Mouse (Mus musculus) B cell, adult 2 months (primary cell): Measurements from ENCODE around the gene Ncdn.

Source experiments
- DNase-seq, 2 experiments: peaks; one replicate each; pipeline ENCODE4 v3.0.0; 2022

Gene Ncdn

GRCm38 (mm10) chr4:126753268-126754230 lies at the start of gene Ncdn, which contains the start of gene AU040320:
Ncdn (minus strand) TSS chr4:126753438.
AU040320 (plus strand) TSS chr4:126753544.
- DNase-seq: peak; percentile 95 to 96

DNA sequence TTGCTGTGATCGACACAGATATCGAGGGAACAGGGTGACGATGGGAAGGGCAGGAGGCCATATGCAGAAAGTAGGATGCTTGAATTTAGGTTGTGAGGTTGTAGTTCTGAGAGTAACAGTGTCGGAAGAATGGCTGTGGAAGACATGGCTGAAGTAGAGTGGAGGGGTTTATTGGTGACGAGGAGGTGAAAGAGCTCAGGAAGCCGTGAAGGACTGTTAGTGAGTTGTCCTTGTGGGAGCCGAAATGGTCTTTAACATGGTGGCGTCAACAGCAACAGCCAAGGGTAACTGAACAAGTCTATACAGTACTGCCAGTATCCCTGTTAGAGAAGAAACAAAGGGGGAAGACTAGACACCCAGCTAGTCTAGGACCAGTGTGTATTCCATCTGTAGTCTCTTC lies 48.9 kb upstream of the Ncdn start:
- DNase-seq: no peak

DNA sequence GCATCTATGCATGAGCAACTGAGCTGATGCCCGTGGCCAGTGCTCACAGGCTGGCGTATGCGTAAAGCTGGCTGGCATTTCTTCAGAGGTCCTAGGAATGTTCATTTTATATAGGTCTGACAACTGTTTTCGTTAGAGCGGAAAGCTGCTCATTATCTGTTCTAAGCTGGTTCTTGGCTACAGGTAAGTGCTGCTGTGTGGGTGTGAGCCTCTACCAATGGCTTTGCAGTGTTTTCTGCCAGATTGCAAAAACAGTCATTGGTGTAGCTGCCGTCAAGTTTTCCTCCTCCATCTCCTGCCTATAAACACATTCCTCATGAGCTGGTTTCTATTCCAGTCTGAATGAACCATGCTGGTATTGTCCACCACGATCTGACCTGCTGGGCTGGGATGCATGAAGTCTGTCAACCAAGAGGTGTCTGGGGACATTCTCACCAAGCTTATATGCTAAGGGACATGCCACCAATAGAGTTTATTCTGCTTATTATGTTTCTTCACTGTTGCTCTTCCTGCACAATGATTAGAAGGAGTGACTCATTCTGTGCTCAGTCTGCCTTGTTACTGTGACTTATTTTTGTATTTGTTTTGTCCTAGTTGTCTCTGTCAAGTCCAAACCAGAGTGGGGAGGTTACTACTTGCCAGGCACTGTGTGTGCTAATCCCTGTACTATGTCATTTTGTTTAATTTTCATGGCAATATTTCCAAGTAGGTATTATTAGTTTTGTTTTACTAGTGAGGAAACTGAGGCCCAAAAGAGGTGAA lies 39.3 kb upstream of the Ncdn start:
- no peak for DNase-seq

GRCm38 (mm10) chr4:126782996-126783395 lies 29.8 kb upstream of the Ncdn start:
- DNase-seq: no peak

- no peak for DNase-seq
Measured at GRCm38 (mm10) chr4:126782512-126782911, 29.3 kb upstream of the Ncdn start.

GRCm38 (mm10) chr4:126781871-126782270 lies 28.6 kb upstream of the Ncdn start:
- no peak for DNase-seq

DNA sequence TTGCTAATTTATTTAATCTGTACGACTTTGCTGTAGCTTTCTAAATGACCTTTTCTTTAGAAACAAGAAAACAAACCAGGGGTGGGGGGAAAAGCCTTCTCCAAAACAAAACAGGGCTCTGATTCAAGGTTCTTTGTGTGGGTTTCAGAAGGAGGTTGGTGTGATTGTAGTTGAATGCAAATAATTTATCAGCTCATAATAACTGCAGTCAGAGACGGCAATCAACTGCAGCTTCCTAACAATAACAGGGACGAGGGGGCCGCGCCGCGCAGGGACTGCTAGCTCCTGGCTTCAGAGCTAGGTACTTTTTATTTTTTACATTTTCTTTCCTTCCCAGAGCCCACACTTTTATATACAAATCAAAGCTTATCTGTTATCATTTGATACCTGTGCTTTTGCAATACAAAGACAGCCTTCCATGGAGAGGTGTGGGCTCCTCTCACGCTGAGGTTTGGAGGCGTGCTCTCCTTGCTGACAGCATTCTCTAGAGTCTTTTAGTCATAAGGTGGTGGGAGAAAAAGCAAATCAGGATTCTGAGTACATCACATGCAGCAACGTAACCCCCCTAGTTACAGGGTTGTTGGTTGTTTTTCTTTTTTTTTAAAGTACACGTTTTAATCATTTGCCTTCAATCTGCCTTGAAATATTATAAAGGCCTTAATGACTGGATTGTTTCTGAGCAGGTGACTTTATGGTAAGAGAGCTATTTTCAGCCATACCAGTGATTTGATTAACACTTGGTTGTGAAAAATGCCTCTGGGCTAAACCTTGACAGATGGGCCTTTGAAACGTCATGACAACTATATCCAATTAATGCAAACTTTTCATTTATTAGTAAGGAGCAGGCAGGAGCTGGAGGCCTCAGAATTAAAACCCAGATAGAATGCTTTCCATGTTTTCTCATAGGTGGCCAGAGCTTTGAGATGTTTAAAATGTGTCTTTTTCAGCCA lies 26.9 kb upstream of the Ncdn start:
- no peak for DNase-seq

GRCm38 (mm10) chr4:126779148-126779581 lies 25.9 kb upstream of the Ncdn start:
- no peak for DNase-seq

- DNase-seq: no peak
Measured at GRCm38 (mm10) chr4:126775182-126775581, 21.9 kb upstream of the Ncdn start.

DNA sequence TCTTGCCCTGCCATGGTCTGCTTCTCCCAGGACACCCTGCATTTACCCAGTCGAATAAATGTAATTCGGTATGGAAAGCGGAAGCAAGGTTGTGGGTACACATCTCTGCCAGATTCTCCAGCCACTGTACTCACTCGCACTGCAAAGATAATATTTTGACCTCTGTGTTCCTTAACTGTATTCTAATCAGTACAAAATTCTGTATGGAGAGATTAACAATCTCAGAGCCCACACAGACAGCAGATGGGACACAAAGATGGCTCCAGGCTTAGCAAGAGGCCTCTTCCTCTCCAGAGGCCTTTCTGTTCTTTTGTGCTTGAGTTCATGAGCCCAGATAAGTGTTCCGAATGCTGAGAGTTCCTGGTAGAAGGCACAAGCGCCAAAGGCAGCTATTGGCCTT lies 20.6 kb upstream of the Ncdn start:
- no peak for DNase-seq

DNA sequence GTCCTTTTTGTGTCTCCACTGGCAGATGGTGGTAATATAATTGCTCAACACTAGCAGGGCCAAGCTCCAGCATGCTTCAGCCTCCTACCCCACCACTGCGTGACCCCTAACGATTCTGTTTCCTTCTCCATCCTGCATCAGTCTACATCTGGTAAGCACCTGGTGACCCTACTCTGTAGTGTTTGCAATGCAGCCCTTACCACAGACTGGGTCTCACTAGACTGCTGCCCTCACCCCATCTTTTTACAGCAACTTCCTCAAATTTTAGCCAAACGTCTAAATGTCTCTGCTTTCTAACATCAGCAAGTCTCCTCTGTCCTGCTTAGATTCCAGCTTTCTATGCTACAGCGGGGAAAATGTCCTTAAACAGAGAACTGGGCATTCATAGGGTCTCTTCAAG lies 17.6 kb upstream of the Ncdn start:
- DNase-seq: no peak

- no peak for DNase-seq
Measured at GRCm38 (mm10) chr4:126769800-126770563, 16.7 kb upstream of the Ncdn start.

DNA sequence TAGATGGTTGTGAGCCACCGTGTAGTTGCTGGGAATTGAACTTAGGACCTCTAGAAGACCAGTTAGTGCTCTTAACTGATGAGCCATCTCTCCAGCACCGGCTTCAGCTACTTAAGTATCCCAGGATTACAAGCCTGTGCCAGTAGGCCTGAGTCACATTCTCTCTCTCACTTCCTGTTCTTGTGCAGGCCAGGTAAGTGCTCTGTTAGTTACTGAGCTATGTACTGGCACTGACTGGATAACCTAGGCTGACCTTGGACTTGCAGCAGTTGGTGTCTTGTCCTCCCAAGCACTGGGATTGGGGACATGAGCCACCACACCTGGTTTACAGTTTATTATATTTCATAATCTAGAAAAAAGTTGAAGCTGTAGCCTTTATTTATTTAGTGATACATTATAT lies 10.2 kb upstream of the Ncdn start:
- DNase-seq: no peak

GRCm38 (mm10) chr4:126762586-126763359 lies 9.5 kb upstream of the Ncdn start:
- no peak for DNase-seq

- no peak for DNase-seq
Measured at GRCm38 (mm10) chr4:126759435-126759834, 6.2 kb upstream of the Ncdn start.

DNA sequence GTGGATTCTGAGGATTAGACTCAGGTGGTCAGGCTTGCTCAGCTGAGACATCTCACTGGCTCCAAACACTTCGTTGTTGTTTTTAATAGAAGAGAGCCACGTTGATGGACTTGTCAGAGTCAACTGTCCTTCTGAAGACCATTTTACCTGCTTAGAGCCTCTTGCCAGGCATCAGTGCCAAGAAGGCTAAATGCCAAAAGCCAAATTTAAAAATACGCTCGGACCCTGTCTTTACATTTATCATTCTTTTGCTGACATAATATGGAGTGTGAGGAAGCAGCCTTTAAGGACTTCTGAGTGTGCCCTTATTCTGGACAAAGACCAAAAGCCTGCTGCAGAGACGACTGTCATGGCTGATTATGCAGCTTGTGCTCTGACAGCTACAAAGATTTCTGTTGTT lies 5.1 kb upstream of the Ncdn start:
- DNase-seq: no peak

GRCm38 (mm10) chr4:126756766-126757165 lies 3.5 kb upstream of the Ncdn start:
- no peak for DNase-seq

DNA sequence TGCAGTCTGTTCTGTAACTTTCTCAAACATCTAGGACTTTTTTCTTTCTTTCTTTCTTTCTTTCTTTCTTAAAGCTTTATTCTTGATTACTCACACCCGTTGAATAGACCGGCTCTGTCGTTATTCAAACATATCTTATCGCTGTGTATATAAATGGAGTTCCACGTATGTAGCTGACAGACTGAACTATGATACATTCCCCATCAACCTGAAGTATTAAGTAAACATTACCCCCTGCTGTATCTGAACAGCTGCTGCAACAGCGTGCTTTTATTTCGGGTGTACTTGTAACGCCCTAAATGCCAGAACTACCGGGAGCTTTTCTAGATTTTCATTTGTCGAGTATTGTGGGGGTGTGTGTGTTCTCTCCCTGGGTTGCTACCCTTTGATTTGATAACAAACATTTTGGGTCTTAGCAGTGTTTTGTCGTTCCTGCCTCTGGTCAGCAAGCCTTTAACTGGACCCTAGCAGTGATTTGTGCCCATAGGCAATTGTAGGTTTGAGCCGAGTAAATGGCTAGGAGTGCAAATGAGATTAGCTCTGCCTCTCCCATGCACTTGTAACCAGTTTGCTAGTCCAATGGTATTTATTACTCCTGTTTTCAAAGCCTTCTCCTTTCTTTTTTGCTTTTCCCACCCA lies 1.6 kb upstream of the Ncdn start:
- DNase-seq: no peak

DNA sequence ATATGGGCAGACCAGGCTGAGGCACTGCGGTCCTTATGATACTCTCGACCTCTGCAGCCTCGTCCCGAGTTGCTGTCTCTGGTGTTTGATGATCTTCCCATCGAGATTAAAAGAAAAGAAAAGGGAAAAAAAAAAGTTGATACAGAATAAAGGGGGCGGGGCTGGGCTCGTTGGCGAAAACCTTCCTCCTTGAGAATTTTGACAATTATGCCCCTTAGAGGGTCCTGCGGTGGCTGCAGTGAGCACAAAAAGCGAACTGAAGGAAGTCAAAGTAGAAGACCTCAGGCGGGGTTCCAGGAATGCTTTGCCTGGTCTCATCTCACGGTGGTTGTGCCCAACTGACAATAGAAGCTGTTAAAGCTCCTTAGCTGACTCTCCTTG lies 983 bp upstream of the Ncdn start:
- no peak for DNase-seq

GRCm38 (mm10) chr4:126752608-126753141 lies 563 bp downstream of the Ncdn start:
- DNase-seq: no peak
